Mouse (Mus musculus) heart, postnatal 0 days (tissue): Measurements from ENCODE around the gene Btnl6. TPM values are rescaled to one million over a fixed set of nuclear protein-coding genes. Genes with fewer than 3 reads are reported as not detected.
A peak's percentile ranks its signal among the peaks of the same experiment; 100 is the strongest.

Experiments
- ATAC-seq: fragments of 200-750 bp; cut with Nextera tagmentation; 2 replicates; pipeline ENCODE4 v1.8.0; 2017; ENCODE audit warnings: low read depth, moderate number of reproducible peaks, moderate library complexity; ENCODE audit not compliant: insufficient read depth
- DNase-seq: peaks from one replicate; pipeline ENCODE4 v3.0.0-alpha.2; 2016; ENCODE audit warnings: low spot score
- H3K27ac ChIP-seq: fragments of 300-500 bp; sonication (generic); 2 replicates; pipeline ENCODE4 v1.5.1; 2014; ENCODE audit warnings: low read depth, mild to moderate bottlenecking
- H3K27me3 ChIP-seq: fragments of 300-500 bp; sonication (generic); 2 replicates; pipeline ENCODE4 v1.6.1; 2014; ENCODE audit warnings: low read length, mixed read lengths; ENCODE audit not compliant: control insufficient read depth, insufficient read depth
- H3K36me3 ChIP-seq: fragments of 300-500 bp; sonication (generic); replicated peaks from 2 replicates; pipeline ENCODE4 v1.6.1; 2014; ENCODE audit warnings: low read length, mixed read lengths; ENCODE audit not compliant: control insufficient read depth, insufficient read depth
- H3K4me1 ChIP-seq: fragments of 300-500 bp; sonication (generic); 2 replicates; pipeline ENCODE4 v1.6.1; 2014; ENCODE audit warnings: antibody characterized with exemption; ENCODE audit not compliant: control insufficient read depth, insufficient read depth
- H3K4me2 ChIP-seq: fragments of 300-500 bp; sonication (generic); 2 replicates; pipeline ENCODE4 v1.6.1; 2014; ENCODE audit warnings: low read depth, mild to moderate bottlenecking, low read length, moderate library complexity
- H3K4me3 ChIP-seq: fragments of 300-500 bp; sonication (generic); 2 replicates; pipeline ENCODE4 v1.5.1; 2014; ENCODE audit warnings: low read depth, low read length
- H3K9ac ChIP-seq: fragments of 300-500 bp; sonication (generic); replicated peaks from 2 replicates; pipeline ENCODE4 v1.6.1; 2014; ENCODE audit warnings: low read depth, low read length, mixed read lengths
- H3K9me3 ChIP-seq: fragments of 300-500 bp; sonication (generic); replicated peaks from 2 replicates; pipeline ENCODE4 v1.6.1; 2016; ENCODE audit warnings: low read length; ENCODE audit not compliant: control insufficient read depth
- CTCF ChIP-seq: IDR thresholded peaks from 2 replicates; pipeline ENCODE4 v1.5.1; 2016; ENCODE audit warnings: antibody characterized with exemption, control low read depth, low read depth
- EP300 ChIP-seq: IDR thresholded peaks from 2 replicates; pipeline ENCODE4 v1.6.1; 2016; ENCODE audit warnings: antibody characterized with exemption, low read depth
- WGBS: fragments of 180-500 bp; shearing (Covaris S2); extraction: QIAGEN DNeasy Blood & Tissue Kit; methylation state at CpG from one replicate; pipeline ENCODE4 v1.1.7; 2014; 5-methylcytosine and 5-hydroxymethylcytosine counted together
- polyA plus RNA-seq: library from polyadenylated mRNA; unstranded; fragments of >200 nt; fragmentation: Nextera tagmentation; extraction: Ambion mirVana; gene quantifications from 2 replicates; pipeline ENCODE4 v1.2.1, GENCODE M21; 2015
- total RNA-seq: library from RNA; depleted of rRNA; stranded (reverse); fragments of >200 nt; gene quantifications from 2 replicates; pipeline ENCODE4 v1.2.3, GENCODE M21; 2014; ENCODE audit warnings: low replicate concordance

The Btnl6 gene
- total and polyA plus RNA-seq, 2 experiments from 2014 or later, result not detected

- H3K36me3 ChIP-seq, result no peaks in the 10 kb centered on the region
- DNase-seq (no peak), ATAC-seq (no peak)
- H3K4me3 ChIP-seq, result peak overlapping the region; percentile 23
- H3K27ac ChIP-seq, result peak overlapping the region; percentile 79
- H3K4me1 ChIP-seq, result peaks cover 5% of the 10 kb centered on the region; the same call in 1 of the 2 replicates
- H3K9me3 ChIP-seq, result no peaks in the 10 kb centered on the region
- 34% methylated on average over 8 of the region's 8 CpGs for WGBS
- no peak for TF ChIP-seq EP300
- no peak for TF ChIP-seq CTCF
- H3K9ac ChIP-seq, result no peak overlapping the region
- peak overlapping the region; percentile 38 for H3K4me2 ChIP-seq
- H3K27me3 ChIP-seq, result no peaks in the 10 kb centered on the region
These were observed 44.0 kb upstream of the Btnl6 start for GRCm38 (mm10) chr17:34561200-34561599.

- WGBS, result 92% methylated on average over 6 of the region's 6 CpGs
- DNase-seq, result no peak
- Histone ChIP-seq H3K4me1 (peaks cover 5% of the 10 kb centered on the region; the same call in 1 of the 2 replicates), H3K4me2 (no peak overlapping the region), H3K9me3 (no peaks in the 10 kb centered on the region), H3K36me3 (no peaks in the 10 kb centered on the region), H3K27me3 (no peaks in the 10 kb centered on the region), H3K27ac (no peak overlapping the region), H3K9ac (no peak overlapping the region), H3K4me3 (no peak overlapping the region)
- TF ChIP-seq CTCF, result no peak
- no peak for TF ChIP-seq EP300
- ATAC-seq, result no peak
These were observed 43.3 kb upstream of the Btnl6 start for GRCm38 (mm10) chr17:34560438-34560837.

- Histone ChIP-seq H3K4me3 (no peak overlapping the region), H3K4me1 (peaks cover 5% of the 10 kb centered on the region; the same call in 1 of the 2 replicates), H3K36me3 (no peaks in the 10 kb centered on the region), H3K9ac (no peak overlapping the region), H3K27ac (no peak overlapping the region), H3K4me2 (no peak overlapping the region), H3K9me3 (no peaks in the 10 kb centered on the region), H3K27me3 (no peaks in the 10 kb centered on the region)
- WGBS, result 25% methylated on average over 15 of the region's 15 CpGs
- TF ChIP-seq CTCF (no peak), EP300 (no peak)
- no peak for ATAC-seq
- DNase-seq, result no peak
These were observed 42.7 kb upstream of the Btnl6 start for GRCm38 (mm10) chr17:34559895-34560294.

GRCm38 (mm10) chr17:34559116-34559515, 42.0 kb upstream of the Btnl6 start:
- Histone ChIP-seq H3K27ac (no peak overlapping the region), H3K36me3 (no peaks in the 10 kb centered on the region), H3K9ac (no peak overlapping the region), H3K9me3 (no peaks in the 10 kb centered on the region), H3K4me2 (no peak overlapping the region), H3K4me3 (no peak overlapping the region), H3K27me3 (no peaks in the 10 kb centered on the region), H3K4me1 (peaks cover 2% of the 10 kb centered on the region; the same call in 1 of the 2 replicates)
- no peak for ATAC-seq
- no peak for DNase-seq
- WGBS, result 78% methylated on average over 7 of the region's 7 CpGs
- TF ChIP-seq CTCF, result no peak
- TF ChIP-seq EP300, result no peak

GRCm38 (mm10) chr17:34557411-34557810, 40.3 kb upstream of the Btnl6 start:
- H3K27me3 ChIP-seq, result no peaks in the 10 kb centered on the region
- no peak overlapping the region for H3K9ac ChIP-seq
- no peak overlapping the region for H3K4me3 ChIP-seq
- no peak for ATAC-seq
- WGBS, result 70% methylated on average over 11 of the region's 11 CpGs
- TF ChIP-seq EP300 (no peak), CTCF (no peak)
- H3K27ac ChIP-seq, result 0 out of 2 replicates have a peak overlapping the region, but pooled peaks have one; percentile 15
- H3K4me1 ChIP-seq, result no peaks in the 10 kb centered on the region
- H3K4me2 ChIP-seq, result no peak overlapping the region
- no peaks in the 10 kb centered on the region for H3K36me3 ChIP-seq
- H3K9me3 ChIP-seq, result no peaks in the 10 kb centered on the region
- DNase-seq, result no peak

GRCm38 (mm10) chr17:34556406-34556805, 39.3 kb upstream of the Btnl6 start:
- no peak overlapping the region for H3K27ac ChIP-seq

More at GRCm38 (mm10) chr17:34556406-34556805, 39.3 kb upstream of the Btnl6 start:
- H3K9me3 ChIP-seq, result no peaks in the 10 kb centered on the region
- DNase-seq, result no peak
- no peaks in the 10 kb centered on the region for H3K36me3 ChIP-seq
- 65% methylated on average over 8 of the region's 8 CpGs for WGBS
- no peak overlapping the region for H3K4me2 ChIP-seq
- no peak overlapping the region for H3K9ac ChIP-seq
- no peaks in the 10 kb centered on the region for H3K27me3 ChIP-seq
- no peak overlapping the region for H3K4me3 ChIP-seq
- no peak for ATAC-seq
- no peaks in the 10 kb centered on the region for H3K4me1 ChIP-seq
- TF ChIP-seq EP300, result no peak
- no peak for TF ChIP-seq CTCF
